Comparison of ENCODE assay signal across 23 mouse cellular contexts in genomic region chr12:16526862-16527261, GRCm38 (mm10).
DNase-seq lines count a peak whose midpoint lies in the region; TF ChIP-seq lines count a peak whose summit lies in the region.
"Had no signal": no experiment of that assay in that cellular context is flagged by ENCODE, and none has a peak within 500 bp of the region (broad histone marks: within the 10 kb centered on the region; RNA-seq: fewer than 3 reads in every experiment).

No protein-coding gene starts in this region.

- H3ac ChIP-seq in myocyte (ENCODE audit: control insufficient read depth, insufficient read length), result no peak overlapping the region

- intact Hi-C loops in heart, postnatal 10 days (cut with DNase I), result no loop called here

- TF ChIP-seq RAD21 in CH12.LX (IDR thresholded peaks at IDR 0.05; ENCODE audit: low read depth, low read length), result no peak

- peak overlapping the region; percentile 31 for H3K27ac ChIP-seq in CH12.LX (ENCODE audit: insufficient read depth, low read depth)
- H3K27ac ChIP-seq: forebrain, embryonic 10.5 days; forebrain, embryonic 13.5 days; gastrocnemius, adult 2 months; hindbrain, embryonic 10.5 days; hindbrain, embryonic 13.5 days had no signal

- peaks cover 32 to 46% of the 10 kb centered on the region in 2 experiments for H3K4me1 ChIP-seq in CH12.LX (ENCODE audit: control insufficient read depth in 1 of 2, insufficient read depth in 2 of 2)
- H3K4me1 ChIP-seq: forebrain, embryonic 10.5 days; forebrain, embryonic 13.5 days; hindbrain, embryonic 10.5 days; hindbrain, embryonic 13.5 days had no signal

- no peak for TF ChIP-seq CTCF in CH12.LX (conservative IDR thresholded peaks at IDR 0.05 in 1 of 2, IDR thresholded peaks at IDR 0.05 in 1 of 2; ENCODE audit: low read depth in 2 of 2, low read length in 2 of 2)

- TF ChIP-seq POLR2A in CH12.LX (IDR thresholded peaks at IDR 0.05; ENCODE audit: low read depth, low read length), result no peak
- TF ChIP-seq POLR2A in myocyte (IDR thresholded peaks at IDR 0.05; ENCODE audit: insufficient read length, low read depth), result no peak

- H3K27me3 ChIP-seq in CH12.LX (replicated peaks), result no peaks in the 10 kb centered on the region
- no peaks in the 10 kb centered on the region for H3K27me3 ChIP-seq in myocyte (ENCODE audit: control insufficient read depth, insufficient read depth, insufficient read length)
- H3K27me3 ChIP-seq: forebrain, embryonic 13.5 days; hindbrain, embryonic 13.5 days had no signal

- H3K79me2 ChIP-seq in CH12.LX (replicated peaks; ENCODE audit: control insufficient read depth, extremely low read depth, insufficient read depth, poor library complexity, severe bottlenecking), result no peaks in the 10 kb centered on the region
- H3K79me2 ChIP-seq in myocyte (ENCODE audit: control insufficient read depth, insufficient read depth), result no peaks in the 10 kb centered on the region

- H3K4me3 ChIP-seq in CH12.LX (replicated peaks in 1 of 3; ENCODE audit: low read depth in 2 of 3, low read length in 2 of 3, poor library complexity in 1 of 3), result no peak overlapping the region
- H3K4me3 ChIP-seq in myocyte, result no peak overlapping the region
- H3K4me3 ChIP-seq: forebrain, embryonic 10.5 days; forebrain, embryonic 13.5 days; gastrocnemius, adult 2 months; hindbrain, embryonic 10.5 days; hindbrain, embryonic 13.5 days had no signal

- in situ Hi-C loops in CH12.LX (cut with MboI; ENCODE audit: low pct_ligation_motif_present, low pct_unique_long_range_greater_than_20kb, low sequenced_read_pairs), result loop anchor here (25.0 kb wide), 1 partner anchor 290 kb away; no protein-coding TSS in a partner anchor

- peak; percentile 74 for TF ChIP-seq EP300 in CH12.LX (IDR thresholded peaks at IDR 0.05; ENCODE audit: low read length)

- H3K9me3 ChIP-seq in CH12.LX (replicated peaks; ENCODE audit: low read length), result peaks cover 8% of the 10 kb centered on the region
- H3K9me3 ChIP-seq: forebrain, embryonic 13.5 days had no signal

- DNase-seq in spleen, postnatal 36 days (ENCODE audit: low spot score in 2 of 2), result peak; percentile 53 to 54
- no peak for DNase-seq in spleen, postnatal 14 days (ENCODE audit: low spot score in 2 of 2)
- peak; percentile 65 for DNase-seq in CH12.LX (ENCODE audit: extremely low read depth)
- no peak for DNase-seq in layer of hippocampus, adult 11-12 months (ENCODE audit: low spot score)
- no peak for DNase-seq in heart, postnatal 10 days
- no peak for DNase-seq in layer of hippocampus, postnatal 36 days
- DNase-seq: adrenal gland, adult 2 months; adrenal gland, postnatal 14 days; cerebellum, adult 11-12 months; cerebellum, adult 8-10 months; cerebellum, postnatal 10 days; cerebellum, postnatal 36 days; embryo, embryonic 11 days; gastrocnemius, adult 2 months; gastrocnemius, postnatal 14 days; heart, adult 11 months; heart, postnatal 36 days had no signal

- H3K36me3 ChIP-seq in CH12.LX (replicated peaks in 1 of 2; ENCODE audit: control insufficient read depth in 1 of 2, insufficient read depth in 1 of 2, low read length in 1 of 2) (no peaks in the 10 kb centered on the region), myocyte (ENCODE audit: control insufficient read depth, insufficient read depth) (no peaks in the 10 kb centered on the region)
- H3K36me3 ChIP-seq: forebrain, embryonic 10.5 days; hindbrain, embryonic 10.5 days; hindbrain, embryonic 13.5 days had no signal

- no peak overlapping the region for H3K9ac ChIP-seq in CH12.LX (ENCODE audit: insufficient read depth, low read depth)
- H3K9ac ChIP-seq: forebrain, embryonic 13.5 days; hindbrain, embryonic 13.5 days had no signal

- dilution Hi-C loops in CH12.LX (cut with MboI; ENCODE audit: extremely low pct_ligation_motif_present, extremely low pct_unique_long_range_greater_than_20kb, low sequenced_read_pairs), result no loop called here

- H3K4me2 ChIP-seq in CH12.LX (ENCODE audit: insufficient read depth, low read depth, poor library complexity, severe bottlenecking) (no peak overlapping the region), myocyte (ENCODE audit: low read depth) (peak overlapping the region; percentile 48)
- H3K4me2 ChIP-seq: forebrain, embryonic 13.5 days; heart, embryonic 11.5 days; hindbrain, embryonic 13.5 days had no signal

TF ChIP-seq in CH12.LX, 34 proteins besides CTCF, POLR2A, EP300 and RAD21 (continues in another document):
- TF ChIP-seq RCOR1 (conservative IDR thresholded peaks at IDR 0.05; ENCODE audit: low read depth, low read length) (no peak), BHLHE40 (IDR thresholded peaks at IDR 0.05; ENCODE audit: low read depth, low read length) (0 out of 2 replicates have a peak, but pooled peaks have one; percentile 18), ZC3H11A (IDR thresholded peaks at IDR 0.05; ENCODE audit: low read depth, low read length) (no peak), E2F4 (IDR thresholded peaks at IDR 0.05; ENCODE audit: insufficient replicate concordance, low read depth, low read length) (no peak), MAX (IDR thresholded peaks at IDR 0.05; ENCODE audit: low read length) (no peak), TBP (conservative IDR thresholded peaks at IDR 0.05; ENCODE audit: low read depth, low read length) (no peak), SMC3 (IDR thresholded peaks at IDR 0.05; ENCODE audit: low read depth, low read length) (no peak), USF2 (conservative IDR thresholded peaks at IDR 0.05; ENCODE audit: low read depth, low read length) (no peak), ZNF384 (IDR thresholded peaks at IDR 0.05; ENCODE audit: low read depth, low read length) (no peak), IRF4 (IDR thresholded peaks at IDR 0.05; ENCODE audit: low read depth, low read length) (peak; percentile 42; the same call in 1 of the 2 replicates), HCFC1 (IDR thresholded peaks at IDR 0.05; ENCODE audit: low read depth, low read length) (no peak), ZKSCAN1 (IDR thresholded peaks at IDR 0.05; ENCODE audit: borderline replicate concordance, low read depth, low read length) (no peak), NELFE (IDR thresholded peaks at IDR 0.05; ENCODE audit: low read depth, low read length) (no peak), ELF1 (IDR thresholded peaks at IDR 0.05; ENCODE audit: low read depth, low read length) (no peak), USF1 (IDR thresholded peaks at IDR 0.05; ENCODE audit: low read depth, low read length) (no peak), SIN3A (IDR thresholded peaks at IDR 0.05; ENCODE audit: low read length) (no peak), MXI1 (IDR thresholded peaks at IDR 0.05; ENCODE audit: low read depth, low read length) (no peak), GABPA (IDR thresholded peaks at IDR 0.05; ENCODE audit: insufficient replicate concordance, low read depth, low read length) (no peak), ZMIZ1 (IDR thresholded peaks at IDR 0.05; ENCODE audit: low read depth, low read length) (no peak), MAFK (IDR thresholded peaks at IDR 0.05; ENCODE audit: insufficient replicate concordance, low read length) (no peak), MAZ (IDR thresholded peaks at IDR 0.05; ENCODE audit: low read depth, low read length) (no peak), JUND (conservative IDR thresholded peaks at IDR 0.05; ENCODE audit: low read depth, low read length) (no peak), POLR2AphosphoS2 (IDR thresholded peaks at IDR 0.05; ENCODE audit: low read depth, low read length) (no peak), UBTF (IDR thresholded peaks at IDR 0.05; ENCODE audit: low read depth, low read length) (no peak), PAX5 (IDR thresholded peaks at IDR 0.05; ENCODE audit: low read length) (no peak)

TF ChIP-seq in myocyte, 11 proteins besides CTCF, POLR2A, EP300 and RAD21:
- TF ChIP-seq REST (IDR thresholded peaks at IDR 0.05; ENCODE audit: insufficient read depth, insufficient read length) (no peak), E2F4 (IDR thresholded peaks at IDR 0.05; ENCODE audit: insufficient read depth) (no peak), POLR2AphosphoS2 (IDR thresholded peaks at IDR 0.05; ENCODE audit: insufficient read length, low read depth) (no peak)

Comparison
In these comparisons a context has a peak if more than half of its experiments do, and no peak if none do; other contexts are left out.
1. DNase-seq: peak in spleen, postnatal 36 days (2 of 2) and CH12.LX (single experiment); none in spleen, postnatal 14 days (0 of 2), layer of hippocampus, adult 11-12 months (single experiment), heart, postnatal 10 days (0 of 2) and layer of hippocampus, postnatal 36 days (0 of 2).